Mouse (Mus musculus) testis, adult 2 months (tissue): ENCODE results near the gene Pard3.

ENCODE experiments used
- CTCF ChIP-seq: fragments of 200-500 bp; IDR thresholded peaks from 2 replicates; pipeline ENCODE4 v1.5.1; 2012; ENCODE audit warnings: low read depth, mild to moderate bottlenecking, inconsistent platforms, low read length, moderate library complexity; ENCODE audit not compliant: control insufficient read depth, insufficient read depth, insufficient replicate concordance
- POLR2A ChIP-seq: fragments of 200-500 bp; IDR thresholded peaks from 2 replicates; pipeline ENCODE4 v1.6.1; 2012; ENCODE audit warnings: low read depth, mild to moderate bottlenecking, inconsistent platforms, low read length, moderate library complexity; ENCODE audit not compliant: control insufficient read depth

DNA sequence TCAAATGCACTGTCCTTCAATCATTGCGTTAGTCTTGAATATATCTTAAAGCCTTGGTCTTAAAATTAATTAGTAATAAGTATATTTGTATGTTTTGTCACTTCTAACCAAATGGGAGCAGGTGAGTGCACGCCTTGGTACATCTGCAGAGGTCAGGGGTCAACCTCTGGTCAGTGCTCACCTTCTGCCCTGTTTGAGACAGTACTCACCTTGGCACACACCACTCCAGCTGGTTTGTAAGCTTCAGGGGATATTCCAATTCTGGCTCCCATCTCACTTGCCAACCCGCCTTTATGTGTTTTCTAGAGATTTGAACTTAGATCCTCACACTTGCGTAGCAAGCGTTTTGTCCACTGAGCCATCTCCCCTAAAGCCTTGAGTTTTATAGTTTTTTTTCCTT lies 105.7 kb downstream of the Pard3 start:
- TF ChIP-seq POLR2A: no peak
- TF ChIP-seq CTCF: no peak
